Mouse (Mus musculus) bone marrow, adult 2 months (tissue): Measurements from ENCODE around the gene Fndc3b.

Experiments used
- CTCF ChIP-seq: fragments of 200-500 bp; IDR thresholded peaks from 2 replicates; pipeline ENCODE4 v1.5.1; 2011; ENCODE audit warnings: low read length, control low read depth; ENCODE audit not compliant: control insufficient read depth, insufficient read depth
- POLR2A ChIP-seq: fragments of 200-500 bp; IDR thresholded peaks from 2 replicates; pipeline ENCODE4 v1.6.1; 2011; ENCODE audit warnings: low read depth, mild to moderate bottlenecking, control low read depth, low read length, borderline replicate concordance; ENCODE audit not compliant: control insufficient read depth

DNA sequence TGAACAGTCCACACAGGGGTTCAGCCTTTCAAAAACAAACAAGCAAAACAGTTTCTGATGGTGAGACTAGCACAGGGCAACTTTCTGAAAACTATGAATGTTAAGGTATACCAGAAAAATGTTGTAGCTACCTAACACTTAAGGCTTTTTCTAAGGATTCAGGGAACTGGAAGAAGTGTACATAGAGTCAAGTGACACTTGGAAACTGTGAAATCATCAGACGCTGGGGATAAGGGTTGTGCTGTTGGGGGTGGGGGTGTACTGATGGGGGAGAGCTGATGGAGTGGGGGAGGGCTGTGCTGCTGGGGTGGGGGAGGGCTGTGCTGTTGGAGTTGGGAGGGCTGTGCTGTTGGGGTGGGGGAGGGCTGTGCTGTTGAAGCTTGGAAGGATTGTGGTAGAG lies 61.8 kb downstream of the Fndc3b start:
- TF ChIP-seq CTCF, result no peak
- TF ChIP-seq POLR2A, result no peak
